Mouse (Mus musculus): Measurements from ENCODE around the gene Nthl1. TPM values are rescaled to one million over a fixed set of nuclear protein-coding genes. Genes with fewer than 3 reads are reported as not detected.
A peak's percentile ranks its signal among the peaks of the same experiment; 100 is the strongest.
"Not testable (repeated sequence)": the region's sequence is repeated elsewhere in the genome, so short reads cannot be mapped to it uniquely, and the experiment has no call there.

The Nthl1 gene
- polyA plus RNA-seq, 1 experiment from 2014 or later: 7.4 TPM

DNA sequence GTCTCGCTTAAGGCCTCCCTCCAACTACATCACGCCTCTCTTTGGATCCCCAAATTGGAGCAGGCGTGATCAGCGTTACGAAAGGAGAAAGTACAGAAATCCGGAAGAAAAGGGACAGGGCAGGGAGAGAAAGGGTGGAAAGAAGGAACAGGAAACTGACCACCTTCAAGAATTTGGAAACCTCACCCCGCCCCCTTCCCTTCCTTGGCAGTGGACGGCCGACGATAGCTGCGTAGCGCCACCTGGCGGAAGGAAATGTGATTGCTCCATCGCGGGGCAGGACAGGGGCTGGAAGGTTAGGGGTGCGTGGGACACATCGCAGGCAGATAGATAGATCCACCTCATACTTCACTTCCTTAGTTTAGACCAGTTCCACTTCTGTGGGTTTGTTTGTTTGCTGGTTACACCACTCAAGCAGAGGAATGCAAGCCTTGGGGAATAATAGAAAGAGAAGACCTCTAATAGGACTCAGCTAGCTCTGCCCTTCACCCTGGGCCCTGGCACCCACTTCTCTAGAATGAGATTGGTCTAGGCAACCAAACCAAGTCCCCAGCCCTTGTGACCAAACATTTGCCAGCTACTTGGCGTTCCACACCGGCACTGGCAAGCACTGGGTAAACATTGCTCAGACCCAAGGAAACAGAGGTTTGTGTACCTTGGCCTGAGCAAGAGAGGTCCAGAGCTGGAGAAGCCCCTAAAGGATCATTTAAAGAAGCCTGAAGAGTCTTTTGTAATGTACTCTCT, 21.7 kb downstream of the Nthl1 start:
- H3K9me3 ChIP-seq: no peaks in the 10 kb centered on the region
- peak overlapping the region; percentile 47; the same call in 1 of the 2 replicates for H3K9ac ChIP-seq
- H3K4me1 ChIP-seq (replicated peaks): peaks cover 29% of the 10 kb centered on the region
- H3K4me2 ChIP-seq: peak overlapping the region; percentile 52
- H3K4me3 ChIP-seq: peak overlapping the region; percentile 24; the same call in 1 of the 2 replicates
- H3K27me3 ChIP-seq: peaks cover 60% of the 10 kb centered on the region
- no peak for ATAC-seq (ENCODE audit: low read depth)
- H3K27ac ChIP-seq (replicated peaks): no peak overlapping the region
- 6% methylated on average over 19 of the region's 19 CpGs for WGBS
- H3K36me3 ChIP-seq: no peaks in the 10 kb centered on the region

- Histone ChIP-seq H3K4me2 (no peak overlapping the region), H3K4me1 (replicated peaks) (peaks cover 21% of the 10 kb centered on the region), H3K27me3 (peaks cover 64% of the 10 kb centered on the region), H3K9me3 (no peaks in the 10 kb centered on the region), H3K9ac (no peak overlapping the region), H3K36me3 (no peaks in the 10 kb centered on the region), H3K27ac (replicated peaks) (no peak overlapping the region), H3K4me3 (no peak overlapping the region)
- no peak for ATAC-seq (ENCODE audit: low read depth)
- WGBS: 75% methylated on average over 4 of the region's 4 CpGs
Observed at GRCm38 (mm10) chr17:24654969-24655368, 22.5 kb downstream of the Nthl1 start.

DNA sequence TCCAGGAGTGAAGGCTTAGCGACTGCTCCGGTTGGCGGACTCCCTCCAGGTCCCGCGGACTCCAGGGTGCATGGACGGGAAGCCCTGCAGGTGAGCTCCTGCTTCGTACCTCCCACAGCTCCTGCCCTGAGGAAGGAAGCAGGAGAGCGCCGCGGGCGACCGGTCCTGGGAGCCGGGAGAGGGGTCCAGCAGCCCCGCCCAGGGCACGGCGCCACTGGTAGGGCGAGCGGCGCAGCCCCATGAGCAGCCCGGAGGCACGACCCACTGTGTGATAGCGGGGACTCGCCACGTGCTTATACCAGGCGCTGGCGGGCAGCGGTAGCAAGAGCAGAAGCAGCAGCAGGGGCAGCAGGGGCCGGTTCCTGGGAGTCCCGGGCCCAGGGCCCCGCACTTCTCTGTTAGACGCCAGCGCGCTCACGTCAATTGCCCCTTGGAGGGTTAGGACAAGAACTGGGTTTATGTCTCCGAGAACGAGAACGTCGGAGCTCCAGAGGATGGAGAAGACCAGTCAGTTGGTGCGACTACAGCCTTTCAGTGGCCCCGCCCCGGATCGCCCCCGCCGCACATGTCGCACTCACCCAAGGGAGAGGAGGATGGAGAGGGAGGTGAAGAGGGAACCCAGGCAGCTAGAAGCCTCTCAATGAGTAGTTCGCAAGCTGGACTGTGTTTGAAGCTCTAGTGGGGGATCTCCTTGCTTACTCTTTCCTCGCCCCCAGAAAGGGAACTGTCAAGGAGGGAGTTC, 25.7 kb downstream of the Nthl1 start, which contains the start of gene Npw:
Gene Npw, minus strand, starts transcription at position 441 of the 742 bp plus-strand sequence.
- WGBS: 1% methylated on average over 47 of the region's 47 CpGs
- no peaks in the 10 kb centered on the region for H3K36me3 ChIP-seq
- H3K4me1 ChIP-seq (replicated peaks): peaks cover 16% of the 10 kb centered on the region
- H3K27ac ChIP-seq (replicated peaks): no peak within 1 kb of the TSS
- H3K27me3 ChIP-seq: peaks cover 61% of the 10 kb centered on the region
- 0 out of 2 replicates have a peak, but pooled peaks have one; percentile 20 for ATAC-seq (ENCODE audit: low read depth)
- peak within 1 kb of the TSS; percentile 35 for H3K4me3 ChIP-seq
- H3K9me3 ChIP-seq: no peaks in the 10 kb centered on the region
- peak within 1 kb of the TSS; percentile 54 for H3K9ac ChIP-seq
- H3K4me2 ChIP-seq: peak within 1 kb of the TSS; percentile 59

DNA sequence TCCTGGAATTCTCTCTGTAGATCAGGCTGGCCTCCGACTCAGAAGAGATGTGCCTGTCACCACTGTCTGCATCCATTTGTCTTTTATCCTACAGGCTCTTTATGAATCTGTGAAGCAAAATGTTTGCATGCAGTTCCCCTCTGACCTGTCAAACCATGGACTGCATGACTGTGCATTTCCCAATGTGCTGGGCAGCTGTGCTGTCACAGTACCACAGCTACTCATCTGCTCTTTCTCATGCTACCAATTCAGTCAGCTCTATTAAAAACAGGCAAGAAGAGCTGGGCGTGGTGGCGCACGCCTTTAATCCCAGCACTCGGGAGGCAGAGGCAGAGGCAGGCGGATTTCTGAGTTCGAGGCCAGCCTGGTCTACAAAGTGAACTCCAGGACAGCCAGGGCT, 34.5 kb downstream of the Nthl1 start:
- peaks cover 29% of the 10 kb centered on the region for H3K4me1 ChIP-seq (replicated peaks)
- whole genome bisulfite sequencing: 73% methylated on average over 7 of the region's 7 CpGs
- H3K27me3 ChIP-seq; H3K36me3 ChIP-seq; ATAC-seq (ENCODE audit: low read depth); H3K27ac ChIP-seq (replicated peaks); H3K4me3 ChIP-seq; H3K4me2 ChIP-seq; H3K9me3 ChIP-seq; H3K9ac ChIP-seq: not testable (repeated sequence)

DNA sequence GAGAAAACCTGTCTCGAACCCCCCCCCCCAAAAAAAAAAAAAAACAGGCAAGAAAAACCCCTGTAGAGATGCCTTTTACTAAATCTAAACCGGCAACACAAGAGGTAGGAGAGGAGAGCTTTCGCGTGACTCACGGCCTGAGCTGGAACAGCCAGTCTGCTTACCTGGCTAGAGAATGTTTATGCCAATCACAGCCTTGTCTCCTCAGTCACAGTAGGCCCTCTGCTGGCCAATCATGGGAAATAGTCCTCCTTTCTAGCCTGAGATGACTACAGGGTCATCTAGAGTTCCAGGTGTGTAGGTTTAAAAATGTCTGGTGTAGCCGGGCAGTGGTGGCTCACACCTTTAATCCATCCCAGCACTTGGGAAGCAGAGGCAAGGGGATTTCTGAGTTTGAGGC, 34.9 kb downstream of the Nthl1 start:
- H3K9ac ChIP-seq: no peak overlapping the region
- no peaks in the 10 kb centered on the region for H3K36me3 ChIP-seq
- no peak overlapping the region for H3K4me3 ChIP-seq
- no peaks in the 10 kb centered on the region for H3K9me3 ChIP-seq
- no peak overlapping the region for H3K27ac ChIP-seq (replicated peaks)
- WGBS: 29% methylated on average over 6 of the region's 6 CpGs
- peaks cover 33% of the 10 kb centered on the region for H3K4me1 ChIP-seq (replicated peaks)
- ATAC-seq (ENCODE audit: low read depth): no peak
- no peak overlapping the region for H3K4me2 ChIP-seq
- H3K27me3 ChIP-seq: 0 out of 2 replicates have a peak, but pooled peaks cover 4% of the 10 kb centered on the region

GRCm38 (mm10) chr17:24669214-24669544, 36.7 kb downstream of the Nthl1 start:
- Histone ChIP-seq H3K27ac (replicated peaks) (peak overlapping the region; percentile 90), H3K4me2 (peak overlapping the region; percentile 89), H3K9ac (peak overlapping the region; percentile 99), H3K4me1 (replicated peaks) (peaks cover 35% of the 10 kb centered on the region), H3K4me3 (peak overlapping the region; percentile 99)
- not testable (repeated sequence) for H3K9me3 ChIP-seq, H3K27me3 ChIP-seq, H3K36me3 ChIP-seq
- WGBS: 10% methylated on average over 15 of the region's 15 CpGs
- peak; percentile 25 for ATAC-seq (ENCODE audit: low read depth)

DNA sequence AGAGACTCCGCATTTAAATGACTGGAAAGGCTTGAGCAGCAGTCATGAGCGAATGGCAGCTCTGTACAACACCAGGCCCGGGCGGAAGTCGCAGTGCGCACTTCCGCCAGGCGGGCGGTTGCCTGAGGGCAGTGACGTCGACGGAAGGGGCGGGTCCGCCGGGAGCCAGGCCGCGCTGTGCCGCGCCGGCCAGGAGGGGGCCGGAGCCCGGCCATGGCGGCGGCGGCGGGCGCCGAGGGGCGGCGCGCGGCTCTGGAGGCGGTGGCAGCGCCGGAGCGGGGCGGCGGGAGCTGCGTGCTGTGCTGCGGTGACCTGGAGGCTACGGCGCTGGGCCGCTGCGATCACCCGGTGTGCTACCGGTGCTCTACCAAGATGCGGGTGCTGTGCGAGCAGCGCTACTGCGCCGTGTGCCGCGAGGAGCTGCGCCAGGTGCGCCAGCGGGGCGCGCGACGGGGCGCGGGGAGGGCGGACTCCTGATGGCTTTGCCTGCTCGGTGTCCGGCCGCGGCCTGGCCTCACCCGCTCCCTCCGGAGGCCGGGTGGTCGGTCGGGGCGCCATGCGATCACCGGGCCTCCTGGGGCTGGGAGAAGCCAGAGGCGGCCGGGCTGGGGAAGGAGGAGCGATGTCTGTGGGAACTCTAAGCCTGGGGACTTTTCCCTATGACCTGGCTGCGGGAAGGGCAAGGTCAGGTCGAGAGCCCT, 37.2 kb downstream of the Nthl1 start, which contains the start of gene Zfp598:
Gene Zfp598, plus strand, starts transcription at position 143 of the 701 bp plus-strand sequence.
- peak within 1 kb of the TSS; percentile 90 for H3K27ac ChIP-seq (replicated peaks)
- under 1% methylated on average over 69 of the region's 80 CpGs for WGBS
- H3K9me3 ChIP-seq: no peaks in the 10 kb centered on the region
- H3K4me3 ChIP-seq: peak within 1 kb of the TSS; percentile 99
- peak within 1 kb of the TSS; percentile 89 for H3K4me2 ChIP-seq
- H3K27me3 ChIP-seq: no peaks in the 10 kb centered on the region
- H3K9ac ChIP-seq: peak within 1 kb of the TSS; percentile 99
- H3K4me1 ChIP-seq (replicated peaks): peaks cover 35% of the 10 kb centered on the region
- no peaks in the 10 kb centered on the region for H3K36me3 ChIP-seq
- peak; percentile 98 for ATAC-seq (ENCODE audit: low read depth)

DNA sequence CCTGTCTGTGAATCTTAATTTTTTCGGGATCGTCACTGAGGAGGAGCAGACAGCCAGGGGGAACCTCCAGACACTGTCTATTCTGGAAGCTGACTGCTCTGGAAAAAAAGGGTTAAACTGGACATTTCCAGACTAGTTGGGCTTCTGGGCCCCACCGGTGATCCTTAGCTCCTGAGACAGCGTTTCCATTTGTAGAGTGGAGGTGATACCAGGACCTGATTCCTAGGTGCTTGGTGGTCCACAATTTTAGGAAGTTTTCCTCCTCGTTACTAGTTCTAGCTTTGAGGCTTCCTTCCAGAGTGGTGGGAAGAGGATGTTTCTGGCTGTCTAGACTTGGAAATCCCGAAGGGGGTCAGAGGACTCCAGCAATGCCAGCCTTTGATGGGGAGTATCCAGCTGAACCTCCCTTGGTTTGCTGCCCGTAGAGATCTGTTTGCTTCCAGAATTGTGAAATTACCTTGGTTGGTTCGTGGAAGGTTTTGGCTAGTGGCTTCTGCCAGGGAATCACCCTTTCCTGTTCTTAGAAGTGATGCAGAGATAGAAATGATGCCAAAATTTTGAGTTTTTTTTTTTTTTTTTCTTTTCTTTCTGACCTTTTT, 37.9 kb downstream of the Nthl1 start:
- H3K4me1 ChIP-seq (replicated peaks): peaks cover 35% of the 10 kb centered on the region
- no peaks in the 10 kb centered on the region for H3K36me3 ChIP-seq
- H3K9ac ChIP-seq: peak overlapping the region; percentile 99
- H3K27me3 ChIP-seq: no peaks in the 10 kb centered on the region
- peak overlapping the region; percentile 90 for H3K27ac ChIP-seq (replicated peaks)
- H3K4me3 ChIP-seq: peak overlapping the region; percentile 99
- no peak for ATAC-seq (ENCODE audit: low read depth)
- no peaks in the 10 kb centered on the region for H3K9me3 ChIP-seq
- 16% methylated on average over 8 of the region's 8 CpGs for WGBS
- peak overlapping the region; percentile 89 for H3K4me2 ChIP-seq

DNA sequence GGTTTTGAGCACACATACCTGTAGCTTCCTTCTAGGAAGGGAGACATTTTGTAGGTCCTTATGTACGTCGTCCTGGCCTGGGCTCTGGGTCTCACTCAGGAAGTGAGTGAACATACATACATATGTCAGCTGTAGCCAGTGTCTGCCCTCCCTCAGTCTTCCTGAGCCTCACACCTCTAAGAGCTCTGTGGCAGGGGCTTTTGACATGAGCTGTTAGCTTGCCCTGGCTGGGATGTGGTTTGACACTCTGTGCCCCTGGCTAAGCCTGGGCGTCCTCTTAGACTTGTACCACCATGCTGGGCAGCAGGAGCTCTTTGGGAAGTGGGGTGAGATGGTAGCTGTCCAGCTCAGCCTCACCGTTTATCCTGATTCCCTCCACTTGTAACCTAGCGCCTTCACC, 38.9 kb downstream of the Nthl1 start:
- Histone ChIP-seq H3K27me3 (no peaks in the 10 kb centered on the region), H3K4me2 (peak overlapping the region; percentile 89), H3K36me3 (no peaks in the 10 kb centered on the region), H3K27ac (replicated peaks) (no peak overlapping the region), H3K9me3 (no peaks in the 10 kb centered on the region), H3K4me3 (0 out of 2 replicates have a peak overlapping the region, but pooled peaks have one; percentile 99), H3K4me1 (replicated peaks) (peaks cover 35% of the 10 kb centered on the region), H3K9ac (peak overlapping the region; percentile 99)
- 73% methylated on average over 5 of the region's 5 CpGs for WGBS
- no peak for ATAC-seq (ENCODE audit: low read depth)

DNA sequence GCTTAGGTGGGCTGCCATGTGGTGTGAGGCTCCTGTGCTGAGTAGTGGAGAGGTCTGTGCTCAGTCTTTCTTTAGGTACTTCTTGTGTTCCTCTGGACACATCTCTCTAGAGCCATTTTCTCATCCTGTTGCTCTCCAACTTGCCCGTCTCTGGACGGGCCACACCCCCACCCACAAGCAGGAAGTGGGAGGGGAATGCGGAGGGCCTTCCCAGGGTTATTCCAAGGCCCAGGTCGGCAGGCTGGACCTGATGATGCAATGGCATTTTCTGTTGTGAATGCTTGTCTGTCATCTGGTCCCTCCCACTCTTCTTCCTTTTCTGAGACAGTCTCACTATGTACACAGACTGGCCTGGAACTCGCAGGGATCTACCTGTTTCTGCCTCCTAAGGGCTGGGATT, 39.7 kb downstream of the Nthl1 start:
- Histone ChIP-seq H3K4me1 (replicated peaks) (peaks cover 35% of the 10 kb centered on the region), H3K36me3 (peaks cover 5% of the 10 kb centered on the region), H3K9ac (peak overlapping the region; percentile 99), H3K27ac (replicated peaks) (no peak overlapping the region), H3K27me3 (no peaks in the 10 kb centered on the region), H3K4me3 (no peak overlapping the region), H3K4me2 (peak overlapping the region; percentile 89), H3K9me3 (no peaks in the 10 kb centered on the region)
- ATAC-seq (ENCODE audit: low read depth): no peak
- 27% methylated on average over 5 of the region's 5 CpGs for WGBS

- H3K9ac ChIP-seq: no peak overlapping the region
- no peak overlapping the region for H3K4me3 ChIP-seq
- 88% methylated on average over 7 of the region's 7 CpGs for WGBS
- peaks cover 26% of the 10 kb centered on the region for H3K4me1 ChIP-seq (replicated peaks)
- no peak overlapping the region for H3K4me2 ChIP-seq
- peaks cover 26% of the 10 kb centered on the region for H3K36me3 ChIP-seq
- H3K9me3 ChIP-seq: no peaks in the 10 kb centered on the region
- no peaks in the 10 kb centered on the region for H3K27me3 ChIP-seq
- ATAC-seq (ENCODE audit: low read depth): no peak
- no peak overlapping the region for H3K27ac ChIP-seq (replicated peaks)
Observed at GRCm38 (mm10) chr17:24674277-24674676, 41.8 kb downstream of the Nthl1 start.

Data from neural tube, embryonic 13.5 days (tissue).